Mouse (Mus musculus): ENCODE results near the gene Ar. TPM values are rescaled to one million over a fixed set of nuclear protein-coding genes. Genes with fewer than 3 reads are reported as not detected.

Gene Ar
- polyA plus RNA-seq, 1 experiment from 2014 or later: 1.3 TPM

GRCm38 (mm10) chrX:98271361-98271760 lies 122.8 kb downstream of the Ar start:
- Histone ChIP-seq H3K9ac (no peak overlapping the region), H3K27me3 (no peaks in the 10 kb centered on the region), H3K9me3 (replicated peaks) (no peaks in the 10 kb centered on the region), H3K27ac (no peak overlapping the region), H3K4me1 (no peaks in the 10 kb centered on the region), H3K4me2 (no peak overlapping the region), H3K4me3 (replicated peaks) (no peak overlapping the region), H3K36me3 (no peaks in the 10 kb centered on the region)
- no peak for ATAC-seq (replicated peaks; ENCODE audit: low FRiP score)

- Histone ChIP-seq H3K36me3 (no peaks in the 10 kb centered on the region), H3K4me2 (no peak overlapping the region), H3K27me3 (peaks cover 6% of the 10 kb centered on the region; the same call in 1 of the 2 replicates), H3K4me3 (replicated peaks) (no peak overlapping the region), H3K4me1 (no peaks in the 10 kb centered on the region), H3K9ac (no peak overlapping the region), H3K27ac (no peak overlapping the region), H3K9me3 (replicated peaks) (no peaks in the 10 kb centered on the region)
- ATAC-seq (replicated peaks; ENCODE audit: low FRiP score): no peak
- WGBS: 53% methylated on average over 1 of the region's 1 CpGs
These were observed 143.2 kb downstream of the Ar start for GRCm38 (mm10) chrX:98291763-98292162.

GRCm38 (mm10) chrX:98300685-98301084 lies 152.1 kb downstream of the Ar start:
- no peak; the same call in 1 of the 2 replicates for ATAC-seq (replicated peaks; ENCODE audit: low FRiP score)
- WGBS: 74% methylated on average over 4 of the region's 4 CpGs

GRCm38 (mm10) chrX:98301924-98302323 lies 153.4 kb downstream of the Ar start:
- H3K36me3 ChIP-seq: no peaks in the 10 kb centered on the region
- H3K27me3 ChIP-seq: peaks cover 6% of the 10 kb centered on the region
- H3K4me1 ChIP-seq: no peaks in the 10 kb centered on the region
- no peak overlapping the region for H3K9ac ChIP-seq
- no peak overlapping the region for H3K27ac ChIP-seq
- no peak overlapping the region for H3K4me3 ChIP-seq (replicated peaks)
- no peak for ATAC-seq (replicated peaks; ENCODE audit: low FRiP score)
- no peak overlapping the region for H3K4me2 ChIP-seq
- no peaks in the 10 kb centered on the region for H3K9me3 ChIP-seq (replicated peaks)
- 68% methylated on average over 2 of the region's 2 CpGs for WGBS

More at GRCm38 (mm10) chrX:98300685-98301084, 152.1 kb downstream of the Ar start:
- no peaks in the 10 kb centered on the region for H3K4me1 ChIP-seq
- H3K27ac ChIP-seq: no peak overlapping the region
- no peaks in the 10 kb centered on the region for H3K9me3 ChIP-seq (replicated peaks)
- no peak overlapping the region for H3K4me3 ChIP-seq (replicated peaks)
- no peak overlapping the region for H3K4me2 ChIP-seq
- H3K27me3 ChIP-seq: peaks cover 6% of the 10 kb centered on the region
- no peaks in the 10 kb centered on the region for H3K36me3 ChIP-seq
- H3K9ac ChIP-seq: no peak overlapping the region

- no peak overlapping the region for H3K4me3 ChIP-seq (replicated peaks)
- H3K27ac ChIP-seq: no peak overlapping the region
- H3K4me2 ChIP-seq: no peak overlapping the region
- no peaks in the 10 kb centered on the region for H3K36me3 ChIP-seq
- 81% methylated on average over 1 of the region's 3 CpGs for WGBS
- H3K27me3 ChIP-seq: peaks cover 25% of the 10 kb centered on the region
- no peak for ATAC-seq (replicated peaks; ENCODE audit: low FRiP score)
- no peak overlapping the region for H3K9ac ChIP-seq
- H3K4me1 ChIP-seq: no peaks in the 10 kb centered on the region
- no peaks in the 10 kb centered on the region for H3K9me3 ChIP-seq (replicated peaks)
These were observed 167.4 kb downstream of the Ar start for GRCm38 (mm10) chrX:98315961-98316360.

DNA sequence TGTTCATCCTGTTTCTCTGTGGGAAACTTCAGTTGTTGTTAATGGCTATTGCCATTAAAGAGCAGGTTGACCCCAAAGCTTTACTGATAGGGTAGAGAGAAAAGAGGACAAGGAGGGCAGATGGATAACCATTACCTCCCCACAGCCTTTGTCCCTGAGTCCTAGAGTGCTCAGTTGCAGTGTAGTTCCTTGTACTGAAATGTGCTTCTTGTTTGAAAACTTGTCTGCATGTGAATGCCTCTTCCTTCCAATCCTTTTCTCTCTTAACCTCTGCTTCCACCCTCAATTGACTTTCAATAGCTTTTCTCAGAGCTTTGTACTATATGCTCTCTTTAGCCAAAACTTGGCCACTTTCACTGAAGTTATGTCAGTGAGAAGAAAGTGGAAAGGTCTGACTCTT lies 168.9 kb downstream of the Ar start:
- Histone ChIP-seq H3K27ac (no peak overlapping the region), H3K4me1 (no peaks in the 10 kb centered on the region), H3K9ac (no peak overlapping the region), H3K4me2 (no peak overlapping the region), H3K9me3 (replicated peaks) (no peaks in the 10 kb centered on the region), H3K4me3 (replicated peaks) (no peak overlapping the region), H3K27me3 (peaks cover 28% of the 10 kb centered on the region), H3K36me3 (no peaks in the 10 kb centered on the region)
- no peak for ATAC-seq (replicated peaks; ENCODE audit: low FRiP score)

DNA sequence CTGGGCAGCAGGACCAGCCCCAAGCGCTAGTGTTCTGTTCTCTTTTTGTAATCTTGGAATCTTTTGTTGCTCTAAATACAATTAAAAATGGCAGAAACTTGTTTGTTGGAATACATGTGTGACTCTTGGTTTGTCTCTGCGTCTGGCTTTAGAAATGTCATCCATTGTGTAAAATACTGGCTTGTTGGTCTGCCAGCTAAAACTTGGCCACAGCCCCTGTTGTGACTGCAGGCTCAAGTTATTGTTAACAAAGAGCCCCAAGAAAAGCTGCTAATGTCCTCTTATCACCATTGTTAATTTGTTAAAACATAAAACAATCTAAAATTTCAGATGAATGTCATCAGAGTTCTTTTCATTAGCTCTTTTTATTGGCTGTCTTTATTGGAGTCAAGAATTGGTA lies 174.5 kb downstream of the Ar start:
- Histone ChIP-seq H3K4me1 (no peaks in the 10 kb centered on the region), H3K4me3 (replicated peaks) (no peak overlapping the region), H3K9ac (no peak overlapping the region), H3K36me3 (no peaks in the 10 kb centered on the region), H3K9me3 (replicated peaks) (no peaks in the 10 kb centered on the region), H3K27me3 (peaks cover 8% of the 10 kb centered on the region), H3K4me2 (no peak overlapping the region), H3K27ac (no peak overlapping the region)
- WGBS: 79% methylated on average over 2 of the region's 2 CpGs
- no peak for ATAC-seq (replicated peaks; ENCODE audit: low FRiP score)

DNA sequence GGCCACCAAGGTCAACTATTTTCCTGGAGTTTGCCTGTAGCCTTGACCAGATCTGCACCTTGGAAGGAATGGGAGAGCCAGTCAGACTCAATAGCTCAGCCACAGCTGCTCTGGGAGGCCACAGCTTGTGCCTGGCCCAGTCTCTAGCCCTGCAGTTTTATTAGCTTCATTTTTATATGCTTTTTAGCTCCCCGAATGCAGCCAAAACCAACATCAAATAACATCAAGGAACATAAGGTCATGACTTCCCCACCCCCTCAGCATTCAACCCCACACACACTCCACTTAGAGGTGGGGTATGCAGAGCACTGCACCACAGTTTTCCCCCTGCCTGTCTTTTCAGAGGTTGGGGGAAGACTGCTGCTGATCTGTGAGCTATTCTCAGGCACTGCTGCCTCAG lies 198.9 kb downstream of the Ar start:
- no peak overlapping the region for H3K27ac ChIP-seq
- 40% methylated on average over 1 of the region's 1 CpGs for WGBS
- H3K4me3 ChIP-seq (replicated peaks): no peak overlapping the region
- ATAC-seq (replicated peaks; ENCODE audit: low FRiP score): no peak
- no peak overlapping the region for H3K9ac ChIP-seq
- no peaks in the 10 kb centered on the region for H3K36me3 ChIP-seq
- no peak overlapping the region for H3K4me2 ChIP-seq
- peaks cover 6% of the 10 kb centered on the region; the same call in 1 of the 2 replicates for H3K27me3 ChIP-seq
- H3K4me1 ChIP-seq: no peaks in the 10 kb centered on the region
- no peaks in the 10 kb centered on the region for H3K9me3 ChIP-seq (replicated peaks)

DNA sequence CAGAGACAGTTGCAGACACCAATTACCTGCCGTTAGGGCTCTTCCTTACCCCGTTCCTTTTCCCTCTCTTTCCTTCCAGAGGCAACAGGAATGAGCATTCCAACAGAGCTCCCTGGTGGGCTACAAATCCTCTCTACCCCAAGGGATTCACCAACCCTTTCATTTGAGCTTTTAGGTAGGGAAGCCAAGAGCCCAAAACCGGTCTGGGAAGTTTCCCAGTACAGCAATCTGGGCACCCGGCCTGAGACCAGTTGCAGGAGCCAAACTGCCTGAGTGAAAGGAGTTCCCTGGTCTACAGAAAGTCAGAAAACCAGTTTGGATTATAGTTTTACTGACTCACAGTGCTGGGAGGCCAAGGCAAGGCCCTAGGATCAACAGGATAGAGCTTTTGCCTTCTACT lies 199.5 kb downstream of the Ar start:
- Histone ChIP-seq H3K4me1 (no peaks in the 10 kb centered on the region), H3K9me3 (replicated peaks) (no peaks in the 10 kb centered on the region), H3K36me3 (no peaks in the 10 kb centered on the region), H3K27me3 (peaks cover 6% of the 10 kb centered on the region; the same call in 1 of the 2 replicates), H3K4me2 (no peak overlapping the region), H3K9ac (no peak overlapping the region), H3K27ac (no peak overlapping the region), H3K4me3 (replicated peaks) (no peak overlapping the region)
- ATAC-seq (replicated peaks; ENCODE audit: low FRiP score): no peak
- WGBS: 47% methylated on average over 4 of the region's 4 CpGs

All from kidney, embryonic 15.5 days (tissue).